Mouse (Mus musculus) c-Kit-positive CD71-positive TER-119-positive erythroid progenitor cells, embryonic 14.5 days (primary cell): ENCODE results near the gene Xkr7.

Source experiments
- DNase-seq: peaks from one replicate; pipeline ENCODE4 v3.0.0-alpha.2; 2013; ENCODE audit warnings: low spot score

Xkr7 gene

GRCm38 (mm10) chr2:153071491-153072184 is 40.0 kb downstream of the Xkr7 start:
- DNase-seq = no peak

- DNase-seq = no peak
These were observed 43.0 kb downstream of the Xkr7 start for GRCm38 (mm10) chr2:153074651-153075050.

GRCm38 (mm10) chr2:153075961-153076360 is 44.3 kb downstream of the Xkr7 start:
- DNase-seq = no peak

- DNase-seq = peak; percentile 87
These were observed 49.3 kb downstream of the Xkr7 start for GRCm38 (mm10) chr2:153080841-153081523.

GRCm38 (mm10) chr2:153081866-153082265 is 50.2 kb downstream of the Xkr7 start:
- no peak for DNase-seq

GRCm38 (mm10) chr2:153083275-153083674 is 51.6 kb downstream of the Xkr7 start:
- DNase-seq = no peak

GRCm38 (mm10) chr2:153083824-153084223 is 52.2 kb downstream of the Xkr7 start:
- DNase-seq = no peak

- DNase-seq = no peak
These were observed 52.8 kb downstream of the Xkr7 start for GRCm38 (mm10) chr2:153084261-153084976.

- no peak for DNase-seq
These were observed 53.9 kb downstream of the Xkr7 start for GRCm38 (mm10) chr2:153085556-153085955.

- no peak for DNase-seq
These were observed 54.5 kb downstream of the Xkr7 start for GRCm38 (mm10) chr2:153086166-153086565.

- DNase-seq = no peak
These were observed 55.4 kb downstream of the Xkr7 start for GRCm38 (mm10) chr2:153087091-153087490.

- DNase-seq = no peak
These were observed 57.7 kb downstream of the Xkr7 start for GRCm38 (mm10) chr2:153089316-153089715.

GRCm38 (mm10) chr2:153090551-153091165 is 59.0 kb downstream of the Xkr7 start:
- DNase-seq = no peak
